Mouse (Mus musculus): ENCODE measurements around the gene Dync1i1.

The Dync1i1 gene

GRCm38 (mm10) chr6:5775461-5775860 lies 50.0 kb downstream of the Dync1i1 start:
- no peak for DNase-seq (ENCODE audit: low spot score)

GRCm38 (mm10) chr6:5781752-5782151 lies 56.3 kb downstream of the Dync1i1 start:
- no peak for DNase-seq (ENCODE audit: low spot score)

DNA sequence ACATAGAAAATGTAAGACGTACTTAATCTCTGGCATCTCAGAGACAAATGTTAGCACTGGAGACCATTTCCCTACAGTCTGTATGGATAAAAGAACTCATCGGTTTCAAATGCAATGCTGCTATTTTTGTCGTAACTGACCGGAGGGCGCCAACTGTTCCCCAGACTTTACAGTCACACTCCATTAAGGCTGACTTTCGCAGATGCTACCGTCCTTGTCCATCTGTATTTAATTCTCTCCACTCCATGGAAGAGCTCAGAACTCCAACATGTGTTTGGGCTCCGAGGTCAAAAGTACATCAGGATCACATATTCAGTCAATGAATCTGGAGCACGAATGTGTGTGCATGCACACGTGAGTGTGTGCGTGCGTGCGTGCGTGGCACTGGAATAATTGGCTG lies 58.4 kb downstream of the Dync1i1 start:
- DNase-seq (ENCODE audit: low spot score), result no peak

DNA sequence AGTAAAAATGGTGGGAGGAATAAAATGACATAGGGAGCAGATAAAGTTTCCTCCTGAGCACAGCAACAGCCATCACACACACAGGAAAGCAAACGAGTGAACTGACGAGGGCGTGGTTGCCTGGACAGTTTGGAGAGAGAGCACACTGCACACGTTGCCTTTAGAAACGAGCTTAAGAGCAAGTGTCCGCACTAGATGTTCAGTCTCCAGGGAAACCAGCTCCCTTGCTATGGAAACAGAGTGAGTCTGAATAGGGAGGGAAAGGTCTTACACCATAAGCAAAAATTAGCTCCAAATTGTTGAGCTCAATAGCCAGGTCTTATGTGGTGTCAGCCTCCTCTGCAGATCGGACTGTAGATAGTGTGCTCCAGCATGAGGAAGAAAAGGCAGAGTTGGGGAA lies 65.2 kb downstream of the Dync1i1 start:
- DNase-seq (ENCODE audit: low spot score), result no peak

DNA sequence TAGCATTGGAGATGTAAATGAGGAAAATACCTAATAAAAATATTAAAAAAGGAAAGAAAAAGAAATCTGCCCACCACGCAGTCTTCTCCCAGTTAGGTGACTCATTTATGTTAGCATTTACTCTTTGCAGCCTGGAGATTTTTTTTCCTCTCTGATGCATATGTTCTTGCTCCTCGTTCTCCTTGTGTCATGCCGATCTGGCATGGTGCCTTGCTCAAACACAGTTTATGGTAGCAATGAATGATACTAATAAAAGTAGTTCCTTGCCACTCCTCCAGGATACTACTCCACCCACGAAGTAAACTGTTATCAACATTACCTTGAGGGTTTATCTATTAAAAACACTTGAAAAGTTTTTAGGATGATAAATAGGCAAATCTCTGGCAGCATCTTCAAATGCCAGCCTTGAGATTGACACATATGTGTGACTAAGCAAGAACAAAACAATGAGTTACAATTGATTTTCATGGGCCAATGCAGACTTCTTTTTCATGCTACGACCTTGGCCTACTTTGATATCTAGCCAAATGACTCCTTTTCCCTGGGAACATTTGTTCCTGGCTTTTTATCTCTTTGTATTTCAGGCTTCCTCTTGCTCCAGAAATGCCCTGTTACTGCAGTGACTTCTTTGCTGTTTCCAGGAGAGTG lies 68.8 kb downstream of the Dync1i1 start:
- peak; percentile 54 for DNase-seq (ENCODE audit: low spot score)

GRCm38 (mm10) chr6:5795314-5795713 lies 69.9 kb downstream of the Dync1i1 start:
- no peak for DNase-seq (ENCODE audit: low spot score)

DNA sequence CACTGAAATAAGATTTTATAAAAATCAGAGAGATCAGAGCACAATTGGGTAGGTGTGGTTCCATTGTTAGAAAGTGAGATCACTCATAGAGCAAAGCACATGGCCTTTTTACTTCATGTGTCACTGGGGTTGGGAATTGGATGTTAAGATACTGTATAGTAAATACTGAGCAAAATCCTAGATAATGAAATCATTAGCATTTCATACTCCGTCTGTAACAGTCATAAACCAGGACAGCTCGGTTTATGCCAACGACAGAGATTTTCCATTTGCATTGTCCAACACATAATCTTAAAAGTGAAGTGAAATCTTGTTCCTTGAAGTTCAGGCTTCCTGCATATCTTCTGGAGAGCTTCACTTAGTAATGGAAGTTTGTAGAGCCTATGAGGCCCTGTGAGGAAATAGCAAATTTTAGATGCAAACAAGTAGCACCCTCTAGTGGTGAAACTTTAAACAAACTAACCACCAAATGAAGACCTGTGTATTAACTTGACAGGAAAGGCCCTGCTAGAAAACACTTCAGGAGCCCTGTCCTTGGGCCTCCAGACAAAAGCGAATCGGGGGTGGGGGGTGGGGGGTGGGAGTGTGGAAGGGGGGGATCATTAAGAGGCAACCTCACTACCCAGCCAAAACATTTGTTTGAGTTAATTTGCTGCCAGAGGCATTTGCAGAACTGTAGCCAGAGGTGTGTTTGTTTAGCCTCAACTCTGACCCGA lies 76.8 kb downstream of the Dync1i1 start:
- no peak for DNase-seq (ENCODE audit: low spot score)

DNA sequence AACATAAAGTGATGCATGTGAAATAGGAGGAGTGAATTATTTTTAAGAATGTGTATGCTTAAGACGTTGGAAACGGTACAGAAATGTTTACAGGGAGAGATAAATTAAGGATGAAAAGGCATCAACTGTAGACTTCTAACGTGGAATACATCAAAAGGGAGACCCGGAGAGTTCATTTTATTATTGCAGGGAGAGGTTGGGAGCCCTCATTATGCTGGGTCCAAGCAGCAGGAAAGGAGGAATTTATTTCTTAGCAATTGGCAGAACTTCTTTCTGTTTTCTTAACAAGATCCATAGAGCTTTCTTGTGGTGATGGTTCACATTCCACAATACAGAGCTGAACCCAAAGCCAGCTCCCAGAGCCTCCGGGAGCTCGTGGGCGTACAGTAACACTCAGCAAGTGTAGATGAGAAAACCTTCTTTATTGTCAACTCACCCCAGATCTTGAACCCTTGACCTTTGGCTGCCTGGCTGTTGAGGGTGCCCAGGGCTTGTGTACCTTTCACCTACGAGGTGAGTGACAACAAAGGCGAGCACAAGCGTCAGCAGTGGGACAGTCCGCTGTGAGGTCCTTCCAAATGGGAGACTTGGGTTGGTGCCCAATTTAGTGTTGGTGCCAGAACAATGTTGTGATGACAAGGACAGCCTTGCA lies 77.5 kb downstream of the Dync1i1 start:
- DNase-seq (ENCODE audit: low spot score), result peak; percentile 45

DNA sequence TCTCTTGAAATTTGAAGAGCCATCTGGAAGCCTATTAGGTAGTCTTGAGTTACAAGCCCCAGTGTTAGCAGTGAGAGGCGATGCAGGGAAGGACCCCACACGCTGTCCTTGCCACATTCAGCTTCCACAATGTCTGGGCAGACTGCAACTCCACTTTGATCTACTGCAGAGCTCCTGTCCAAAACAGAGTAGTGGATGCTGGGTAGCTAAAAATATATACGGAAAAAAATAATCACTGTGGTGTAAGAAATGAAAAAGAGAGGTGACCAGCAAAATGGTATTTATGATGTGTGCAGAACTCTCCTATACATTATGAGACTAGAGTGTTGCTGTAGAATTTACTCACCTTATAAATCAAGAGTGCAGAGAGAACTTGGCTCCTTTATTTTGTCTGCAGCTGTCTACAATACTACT lies 82.6 kb downstream of the Dync1i1 start:
- DNase-seq (ENCODE audit: low spot score), result no peak

DNA sequence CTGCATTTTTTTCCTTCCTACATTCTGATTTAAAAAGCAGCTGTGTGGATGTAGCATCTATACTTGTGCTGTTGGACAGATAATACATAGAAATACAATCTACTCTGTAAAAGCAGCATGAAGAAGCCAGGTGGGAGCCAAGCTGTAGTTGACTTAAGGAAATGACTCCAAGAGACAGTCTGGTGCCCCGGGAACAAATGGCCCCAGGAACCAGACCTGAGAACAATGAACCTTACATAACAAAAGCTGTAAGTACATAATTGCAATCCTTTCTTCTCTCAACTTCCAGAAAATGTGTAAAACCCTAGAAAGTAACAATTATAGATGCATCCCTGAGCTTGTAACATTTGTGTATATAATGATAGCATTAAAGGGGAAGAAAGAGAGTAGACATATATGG lies 86.6 kb downstream of the Dync1i1 start:
- no peak for DNase-seq (ENCODE audit: low spot score)

DNA sequence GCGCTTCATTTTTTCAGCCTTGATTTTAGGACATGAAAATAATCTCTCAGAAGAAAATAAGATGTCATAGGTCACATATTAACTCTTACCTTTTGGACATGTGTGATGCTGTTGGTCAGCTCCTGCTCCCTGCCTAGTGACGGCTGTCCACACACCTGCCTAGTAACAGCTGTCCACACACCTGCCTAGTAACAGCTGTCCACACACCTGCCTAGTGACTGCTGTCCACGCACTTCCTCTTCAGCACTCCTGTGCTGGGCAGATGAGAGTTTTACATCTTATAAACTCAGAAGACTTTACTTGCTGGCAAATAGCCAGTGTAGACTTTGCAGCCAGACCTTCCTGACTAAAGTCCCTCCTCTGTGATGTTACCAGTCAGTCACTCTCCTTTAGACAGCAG lies 94.2 kb downstream of the Dync1i1 start:
- DNase-seq (ENCODE audit: low spot score), result no peak

DNA sequence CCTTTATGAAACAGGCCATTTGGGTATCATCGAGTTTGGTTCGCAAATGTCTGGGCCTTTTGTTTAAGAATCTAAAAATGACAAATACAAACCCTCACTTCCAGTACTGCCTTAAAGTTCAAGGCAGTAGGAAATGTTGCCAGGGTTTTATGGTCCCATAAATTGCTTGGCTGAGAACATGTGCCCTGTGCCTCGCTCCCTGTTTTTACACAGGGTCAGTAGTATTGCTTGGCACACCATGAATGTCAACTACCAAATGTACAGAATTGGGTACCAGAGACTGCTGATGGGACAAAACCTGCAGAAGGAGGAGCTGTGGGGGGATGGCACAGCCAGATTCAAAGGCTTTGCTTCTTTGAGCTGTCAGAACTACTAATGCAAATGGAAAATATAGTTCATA lies 100.0 kb downstream of the Dync1i1 start:
- DNase-seq (ENCODE audit: low spot score), result no peak

DNA sequence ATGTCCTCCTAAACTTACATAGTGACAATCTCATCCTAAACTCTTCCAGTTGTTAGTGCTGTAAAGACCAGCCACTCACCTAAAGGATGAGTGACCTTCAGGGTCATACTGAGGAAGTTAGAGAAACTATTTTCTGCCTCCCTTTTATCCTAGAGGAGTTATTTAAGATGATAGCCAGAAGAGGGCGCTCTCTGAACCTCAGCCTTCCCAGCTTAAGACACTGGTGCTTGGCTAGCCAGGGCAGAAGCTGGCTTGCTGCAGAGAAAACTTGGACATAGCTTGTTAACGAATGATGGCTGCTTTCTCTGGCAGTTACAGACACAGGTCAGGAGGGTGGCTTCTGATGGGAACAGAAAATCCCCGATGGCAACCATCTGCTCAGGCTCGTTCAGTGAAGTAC lies 101.6 kb downstream of the Dync1i1 start:
- DNase-seq (ENCODE audit: low spot score), result no peak

GRCm38 (mm10) chr6:5828409-5828974 lies 103.1 kb downstream of the Dync1i1 start:
- no peak for DNase-seq (ENCODE audit: low spot score)

GRCm38 (mm10) chr6:5829148-5829547 lies 103.7 kb downstream of the Dync1i1 start:
- DNase-seq (ENCODE audit: low spot score), result no peak

- DNase-seq (ENCODE audit: low spot score), result no peak
Measured at GRCm38 (mm10) chr6:5830717-5831116, 105.3 kb downstream of the Dync1i1 start.

GRCm38 (mm10) chr6:5831233-5831632 lies 105.8 kb downstream of the Dync1i1 start:
- DNase-seq (ENCODE audit: low spot score), result no peak

- DNase-seq (ENCODE audit: low spot score), result no peak
Measured at GRCm38 (mm10) chr6:5832838-5833237, 107.4 kb downstream of the Dync1i1 start.

- DNase-seq (ENCODE audit: low spot score), result no peak
Measured at GRCm38 (mm10) chr6:5842466-5842865, 117.0 kb downstream of the Dync1i1 start.

DNA sequence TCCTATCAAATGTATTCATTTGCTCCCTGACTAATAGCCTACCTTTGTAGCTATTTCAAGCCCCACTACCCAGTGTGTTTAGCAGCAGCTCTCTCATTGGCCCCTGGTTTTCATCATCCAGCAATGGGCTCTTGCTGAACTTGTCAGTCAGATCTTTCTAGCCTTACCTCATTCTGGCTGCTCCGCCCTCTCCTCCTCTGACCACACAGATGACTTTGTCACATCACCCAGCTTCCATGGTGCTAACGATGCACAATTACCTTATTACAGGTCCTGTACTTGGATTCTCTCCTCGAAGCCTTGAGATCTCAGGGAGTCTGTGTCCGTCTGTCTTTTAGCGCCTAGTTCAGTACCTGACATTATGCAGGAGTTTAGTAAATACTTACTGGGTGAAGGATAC lies 120.7 kb downstream of the Dync1i1 start:
- DNase-seq (ENCODE audit: low spot score), result no peak

GRCm38 (mm10) chr6:5854048-5854836 lies 128.8 kb downstream of the Dync1i1 start:
- DNase-seq (ENCODE audit: low spot score), result no peak

DNA sequence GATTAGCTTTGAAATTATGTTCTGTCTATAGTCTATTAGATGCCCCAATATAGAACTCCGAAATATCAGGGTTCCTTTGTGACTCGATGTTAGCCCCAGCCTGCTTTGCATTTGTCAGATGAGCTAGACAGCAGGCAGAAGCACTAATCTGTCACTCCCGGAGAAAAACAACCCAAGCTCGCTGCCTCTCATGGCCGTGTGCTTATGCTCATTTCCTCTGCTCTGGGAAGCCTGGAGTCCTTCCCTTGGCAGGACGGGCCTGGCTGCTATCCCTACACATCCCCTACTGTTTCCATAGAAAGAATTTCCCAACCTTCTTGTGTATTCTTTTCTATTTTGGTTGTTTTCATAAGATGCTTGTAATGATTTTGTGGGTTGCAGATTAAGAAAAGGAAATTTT lies 130.1 kb downstream of the Dync1i1 start:
- DNase-seq (ENCODE audit: low spot score), result no peak
